Mouse (Mus musculus) midbrain, embryonic 13.5 days (tissue): ENCODE results near the gene Gpsm1. TPM values are rescaled to one million over a fixed set of nuclear protein-coding genes. Genes with fewer than 3 reads are reported as not detected.

Source experiments
- ATAC-seq: fragments of 200-750 bp; cut with Nextera tagmentation; 2 replicates; pipeline ENCODE4 v1.8.0; 2017; ENCODE audit warnings: mild to moderate bottlenecking, moderate TSS enrichment, moderate library complexity
- H3K27ac ChIP-seq: fragments of 300-500 bp; sonication (generic); 2 replicates; pipeline ENCODE4 v1.5.1; 2015; ENCODE audit warnings: inconsistent platforms, mild to moderate bottlenecking, moderate library complexity
- H3K27me3 ChIP-seq: fragments of 300-500 bp; sonication (generic); 2 replicates; pipeline ENCODE4 v1.6.1; 2015; ENCODE audit warnings: mild to moderate bottlenecking, inconsistent platforms
- H3K36me3 ChIP-seq: fragments of 300-500 bp; sonication (generic); 2 replicates; pipeline ENCODE4 v1.6.1; 2015; ENCODE audit warnings: mild to moderate bottlenecking, inconsistent platforms
- H3K4me1 ChIP-seq: fragments of 300-500 bp; sonication (generic); replicated peaks from 2 replicates; pipeline ENCODE4 v1.6.1; 2015; ENCODE audit warnings: inconsistent platforms
- H3K4me2 ChIP-seq: fragments of 300-500 bp; sonication (generic); replicated peaks from 2 replicates; pipeline ENCODE4 v1.6.1; 2015; ENCODE audit warnings: moderate library complexity, mild to moderate bottlenecking, inconsistent platforms
- H3K4me3 ChIP-seq: fragments of 300-500 bp; sonication (generic); replicated peaks from 2 replicates; pipeline ENCODE4 v1.5.1; 2015; ENCODE audit warnings: mild to moderate bottlenecking, inconsistent platforms
- H3K9ac ChIP-seq: fragments of 300-500 bp; sonication (generic); replicated peaks from 2 replicates; pipeline ENCODE4 v1.6.1; 2015; ENCODE audit warnings: mild to moderate bottlenecking, inconsistent platforms
- H3K9me3 ChIP-seq: fragments of 300-500 bp; sonication (generic); 2 replicates; pipeline ENCODE4 v1.6.1; 2016; ENCODE audit warnings: mild to moderate bottlenecking, inconsistent platforms
- WGBS: fragments of 180-500 bp; shearing (Covaris S2); methylation state at CpG from one replicate; pipeline ENCODE4 v1.1.7; 2015; 5-methylcytosine and 5-hydroxymethylcytosine counted together
- polyA plus RNA-seq: library from polyadenylated mRNA; unstranded; fragments of >200 nt; fragmentation: Nextera tagmentation; extraction: Ambion mirVana; gene quantifications from 2 replicates; pipeline ENCODE4 v1.2.1, GENCODE M21; 2015

The Gpsm1 gene
- polyA plus RNA-seq, 1 experiment from 2014 or later: 162 TPM

DNA sequence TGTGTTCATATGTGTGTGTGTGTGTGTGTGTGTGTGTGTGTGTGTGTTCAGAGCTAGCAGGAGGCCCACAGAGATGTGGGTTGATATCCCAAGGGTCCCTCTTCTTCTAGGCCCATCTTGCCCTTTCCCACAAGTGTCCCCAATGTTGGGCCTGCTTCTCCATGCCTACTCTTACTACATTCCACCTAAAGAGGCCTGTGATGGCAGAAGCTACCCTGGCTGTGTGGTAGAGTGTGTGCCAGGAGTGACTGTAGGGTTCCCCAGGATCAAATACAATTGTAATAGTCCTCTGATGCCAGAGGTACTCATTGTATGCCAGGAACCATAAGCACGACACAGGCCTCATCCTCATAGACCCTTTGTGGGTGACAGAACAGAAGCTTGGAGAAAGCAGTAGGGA lies 1.9 kb upstream of the Gpsm1 start:
- 93% methylated on average over 1 of the region's 1 CpGs for WGBS
- Histone ChIP-seq H3K4me3 (no peak overlapping the region), H3K27ac (no peak overlapping the region), H3K4me1 (peaks cover 42% of the 10 kb centered on the region), H3K27me3 (no peaks in the 10 kb centered on the region), H3K9me3 (no peaks in the 10 kb centered on the region), H3K36me3 (no peaks in the 10 kb centered on the region), H3K4me2 (no peak overlapping the region), H3K9ac (no peak overlapping the region)
- ATAC-seq: no peak

DNA sequence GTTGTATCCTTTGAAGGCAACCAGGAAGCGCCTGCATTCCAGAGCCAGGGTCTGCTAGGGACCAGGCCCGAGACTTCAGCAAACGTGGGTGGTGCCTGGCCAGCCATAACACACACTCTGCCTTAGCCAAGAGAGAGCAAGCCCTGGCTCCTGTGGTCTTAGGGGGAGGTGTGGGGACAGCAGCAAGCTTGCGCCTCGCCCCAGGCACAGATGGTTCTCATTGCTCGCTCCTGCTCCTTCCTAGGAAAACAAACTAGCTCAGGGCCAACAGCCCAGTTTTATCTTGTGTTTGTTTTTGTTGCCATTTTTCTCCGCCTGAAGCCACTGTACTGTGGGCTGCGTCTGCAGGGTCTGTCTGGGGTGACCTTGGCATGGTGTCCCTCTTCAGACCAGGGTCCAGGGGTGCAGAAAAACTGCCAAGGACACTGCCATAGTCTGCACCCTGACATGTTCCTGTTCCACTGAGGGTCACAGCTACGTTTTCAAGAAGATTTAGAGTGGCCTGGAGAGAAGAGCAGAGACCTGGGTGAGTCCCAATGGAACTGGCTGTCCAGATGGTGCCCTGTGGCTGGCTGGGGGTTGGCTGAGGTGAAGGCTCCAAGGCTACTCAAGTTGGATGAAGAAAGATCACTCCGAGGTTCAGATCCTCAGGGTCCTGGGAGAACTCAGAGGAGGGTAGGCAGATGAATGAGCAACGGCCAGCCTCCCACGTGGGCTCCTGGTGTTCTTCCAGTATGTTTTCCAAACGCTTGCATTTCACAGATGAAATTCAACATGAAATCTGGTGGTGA lies 839 bp upstream of the Gpsm1 start:
- 0 out of 2 replicates have a peak, but pooled peaks have one; percentile 4 for ATAC-seq
- Histone ChIP-seq H3K4me2 (peak overlapping the region; percentile 96), H3K4me3 (peak overlapping the region; percentile 96), H3K27me3 (no peaks in the 10 kb centered on the region), H3K4me1 (peaks cover 49% of the 10 kb centered on the region), H3K36me3 (no peaks in the 10 kb centered on the region), H3K27ac (peak overlapping the region; percentile 97), H3K9me3 (no peaks in the 10 kb centered on the region), H3K9ac (peak overlapping the region; percentile 98)
- 69% methylated on average over 13 of the region's 13 CpGs for WGBS

GRCm38 (mm10) chr2:26315925-26316311 lies 603 bp downstream of the Gpsm1 start:
- Histone ChIP-seq H3K27ac (peak overlapping the region; percentile 97), H3K9ac (peak overlapping the region; percentile 98), H3K36me3 (peaks cover 3% of the 10 kb centered on the region; the same call in 1 of the 2 replicates), H3K4me1 (peaks cover 57% of the 10 kb centered on the region), H3K9me3 (no peaks in the 10 kb centered on the region), H3K4me2 (peak overlapping the region; percentile 96), H3K27me3 (no peaks in the 10 kb centered on the region), H3K4me3 (peak overlapping the region; percentile 96)
- 1% methylated on average over 11 of the region's 11 CpGs for WGBS
- ATAC-seq: peak; percentile 59

DNA sequence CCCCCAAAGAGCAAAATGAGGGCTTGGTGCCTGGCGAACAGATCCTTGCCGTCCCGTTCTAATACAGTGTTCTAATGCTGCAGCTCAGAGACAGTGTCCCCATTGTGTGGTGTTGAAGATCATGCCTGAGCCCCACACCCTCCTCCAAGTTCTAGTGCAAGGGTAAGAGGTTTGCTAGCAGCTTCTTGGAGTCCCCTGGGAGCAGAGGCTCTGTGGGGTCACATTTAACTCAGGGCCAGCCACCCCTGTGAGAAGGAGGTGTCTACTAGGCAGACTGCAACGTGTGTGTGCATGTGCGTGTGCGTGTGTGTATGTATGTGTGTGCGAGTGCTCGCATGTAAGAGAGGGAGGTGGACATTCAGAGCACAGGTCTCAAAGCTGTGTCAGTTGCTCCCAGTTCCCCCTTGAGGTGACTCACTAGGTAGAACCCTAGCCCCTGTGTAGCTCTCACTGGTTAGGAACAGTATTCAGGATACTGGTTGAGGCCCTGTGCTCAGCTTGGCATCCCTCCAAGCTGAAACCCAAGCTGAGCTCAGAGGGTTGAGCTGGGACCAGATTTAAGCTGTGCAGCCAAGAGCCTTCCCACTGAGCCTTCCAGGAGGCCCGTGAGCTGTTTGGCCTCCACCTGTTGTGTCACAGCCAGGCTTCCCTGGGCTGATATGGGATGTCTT lies 1.4 kb downstream of the Gpsm1 start:
- 56% methylated on average over 9 of the region's 9 CpGs for WGBS
- Histone ChIP-seq H3K27ac (peak overlapping the region; percentile 97), H3K36me3 (peaks cover 10% of the 10 kb centered on the region; the same call in 1 of the 2 replicates), H3K27me3 (no peaks in the 10 kb centered on the region), H3K4me2 (peak overlapping the region; percentile 96), H3K4me1 (peaks cover 65% of the 10 kb centered on the region), H3K4me3 (peak overlapping the region; percentile 96), H3K9me3 (no peaks in the 10 kb centered on the region), H3K9ac (peak overlapping the region; percentile 98)
- no peak for ATAC-seq

DNA sequence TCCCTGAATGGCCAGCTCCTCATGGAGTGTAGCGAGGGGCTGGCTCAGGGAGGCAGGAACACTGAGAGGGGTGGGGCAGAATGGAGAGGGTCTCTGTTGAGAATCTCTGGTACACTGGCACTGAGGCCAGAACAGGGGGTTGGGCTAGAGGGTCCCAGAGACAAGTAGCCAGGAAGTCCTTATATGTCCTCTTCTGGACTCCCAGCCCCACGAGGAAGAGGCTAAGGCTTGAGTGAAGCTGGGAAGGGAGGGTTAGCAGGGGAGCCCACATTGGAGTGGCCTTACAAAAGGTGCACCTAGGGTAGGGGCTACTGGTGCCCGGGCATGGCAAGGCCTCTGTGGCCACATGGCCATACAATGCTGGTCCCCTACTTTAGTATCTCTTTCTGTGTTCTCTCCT lies 2.1 kb downstream of the Gpsm1 start:
- 72% methylated on average over 3 of the region's 3 CpGs for WGBS
- peak overlapping the region; percentile 96 for H3K4me2 ChIP-seq
- peak overlapping the region; percentile 96 for H3K4me3 ChIP-seq
- peaks cover 16% of the 10 kb centered on the region for H3K36me3 ChIP-seq
- no peaks in the 10 kb centered on the region for H3K9me3 ChIP-seq
- no peaks in the 10 kb centered on the region for H3K27me3 ChIP-seq
- H3K4me1 ChIP-seq: peaks cover 71% of the 10 kb centered on the region
- ATAC-seq: no peak
- peak overlapping the region; percentile 98 for H3K9ac ChIP-seq
- H3K27ac ChIP-seq: no peak overlapping the region

- Histone ChIP-seq H3K27me3 (no peaks in the 10 kb centered on the region), H3K36me3 (peaks cover 23% of the 10 kb centered on the region), H3K9ac (peak overlapping the region; percentile 98), H3K4me2 (peak overlapping the region; percentile 96), H3K27ac (no peak overlapping the region), H3K4me3 (peak overlapping the region; percentile 96), H3K4me1 (peaks cover 73% of the 10 kb centered on the region), H3K9me3 (no peaks in the 10 kb centered on the region)
- 87% methylated on average over 3 of the region's 3 CpGs for WGBS
- no peak for ATAC-seq
Measured at GRCm38 (mm10) chr2:26317991-26318672, 2.8 kb downstream of the Gpsm1 start.

- Histone ChIP-seq H3K27ac (no peak overlapping the region), H3K27me3 (no peaks in the 10 kb centered on the region), H3K4me2 (peak overlapping the region; percentile 96), H3K4me3 (no peak overlapping the region), H3K9ac (peak overlapping the region; percentile 8; the same call in 1 of the 2 replicates), H3K9me3 (no peaks in the 10 kb centered on the region), H3K4me1 (peaks cover 73% of the 10 kb centered on the region), H3K36me3 (peaks cover 33% of the 10 kb centered on the region)
- ATAC-seq: no peak
- 87% methylated on average over 9 of the region's 9 CpGs for WGBS
Measured at GRCm38 (mm10) chr2:26319109-26319508, 3.8 kb downstream of the Gpsm1 start.

GRCm38 (mm10) chr2:26319519-26320244 lies 4.4 kb downstream of the Gpsm1 start:
- no peak for ATAC-seq
- H3K9ac ChIP-seq: peak overlapping the region; percentile 25; the same call in 1 of the 2 replicates

DNA sequence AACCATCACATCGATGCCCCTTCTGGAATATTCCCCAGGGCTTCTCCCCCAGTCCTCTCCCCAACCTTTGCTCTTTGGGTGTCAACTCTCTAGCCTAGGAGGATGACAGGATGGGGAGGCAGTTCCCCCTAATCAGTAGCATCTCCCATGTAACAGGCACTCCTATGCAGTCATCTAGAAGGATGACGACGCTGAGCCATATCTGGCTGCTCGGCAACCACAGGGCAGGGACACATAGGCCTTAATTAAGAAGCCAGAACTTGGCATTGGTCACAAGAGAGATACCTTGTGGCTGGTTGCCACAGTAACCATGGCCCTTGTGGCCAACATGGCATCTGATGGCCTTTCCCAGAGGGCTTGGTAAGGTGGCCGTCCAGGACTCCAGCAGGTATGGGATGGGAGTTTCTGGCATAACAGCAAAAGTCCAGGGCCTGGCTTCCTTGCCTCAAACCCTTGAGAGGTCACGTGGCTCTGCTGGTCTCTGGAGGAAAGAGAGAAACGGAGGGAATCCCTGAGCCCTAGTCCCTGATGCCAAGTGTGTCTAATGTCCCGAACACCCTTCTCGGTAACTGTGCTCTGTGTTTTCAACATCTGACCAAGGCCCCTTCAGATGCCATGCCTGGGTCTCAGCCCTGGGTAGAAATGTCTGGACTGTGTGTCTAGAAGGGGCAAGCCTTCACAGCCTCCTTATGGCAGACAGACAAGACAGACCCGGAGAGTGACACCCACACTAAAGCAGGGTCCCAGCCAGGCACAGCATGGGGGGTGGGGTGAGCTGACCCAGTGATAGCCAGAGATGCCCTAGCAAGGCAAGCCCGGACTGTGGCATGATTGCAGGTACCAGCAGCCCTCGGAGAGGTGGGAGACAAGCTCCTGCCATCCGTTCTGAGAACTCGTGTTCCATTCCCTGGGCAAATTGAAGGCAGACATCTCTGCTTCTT lies 5.2 kb downstream of the Gpsm1 start:
- H3K4me2 ChIP-seq: no peak overlapping the region
- ATAC-seq: no peak
- H3K4me3 ChIP-seq: no peak overlapping the region
- peaks cover 65% of the 10 kb centered on the region for H3K4me1 ChIP-seq
- peak overlapping the region; percentile 32; the same call in 1 of the 2 replicates for H3K9ac ChIP-seq
- no peak overlapping the region for H3K27ac ChIP-seq
- no peaks in the 10 kb centered on the region for H3K9me3 ChIP-seq
- WGBS: 88% methylated on average over 14 of the region's 14 CpGs
- no peaks in the 10 kb centered on the region for H3K27me3 ChIP-seq
- peaks cover 47% of the 10 kb centered on the region for H3K36me3 ChIP-seq

More at GRCm38 (mm10) chr2:26319519-26320244, 4.4 kb downstream of the Gpsm1 start:
- Histone ChIP-seq H3K4me2 (0 out of 2 replicates have a peak overlapping the region, but pooled peaks have one; percentile 15), H3K9me3 (no peaks in the 10 kb centered on the region), H3K4me1 (peaks cover 68% of the 10 kb centered on the region), H3K27ac (no peak overlapping the region), H3K4me3 (no peak overlapping the region), H3K36me3 (peaks cover 39% of the 10 kb centered on the region), H3K27me3 (no peaks in the 10 kb centered on the region)
- WGBS: 82% methylated on average over 13 of the region's 13 CpGs

GRCm38 (mm10) chr2:26323589-26324325 lies 8.4 kb downstream of the Gpsm1 start:
- H3K9me3 ChIP-seq: no peaks in the 10 kb centered on the region
- no peak for ATAC-seq
- H3K9ac ChIP-seq: no peak overlapping the region
- peaks cover 75% of the 10 kb centered on the region for H3K36me3 ChIP-seq
- H3K4me1 ChIP-seq: peaks cover 38% of the 10 kb centered on the region
- H3K4me2 ChIP-seq: no peak overlapping the region
- 95% methylated on average over 13 of the region's 13 CpGs for WGBS
- no peak overlapping the region for H3K4me3 ChIP-seq
- H3K27me3 ChIP-seq: no peaks in the 10 kb centered on the region
- no peak overlapping the region for H3K27ac ChIP-seq
